Mouse (Mus musculus): ENCODE measurements at regions not wholly inside any gene's neighbourhood (a gene's known extent, or its start where the extent isn't known, plus 50 kb on each side); places are given as distances from the start of the nearest gene placed in this dataset.

DNA sequence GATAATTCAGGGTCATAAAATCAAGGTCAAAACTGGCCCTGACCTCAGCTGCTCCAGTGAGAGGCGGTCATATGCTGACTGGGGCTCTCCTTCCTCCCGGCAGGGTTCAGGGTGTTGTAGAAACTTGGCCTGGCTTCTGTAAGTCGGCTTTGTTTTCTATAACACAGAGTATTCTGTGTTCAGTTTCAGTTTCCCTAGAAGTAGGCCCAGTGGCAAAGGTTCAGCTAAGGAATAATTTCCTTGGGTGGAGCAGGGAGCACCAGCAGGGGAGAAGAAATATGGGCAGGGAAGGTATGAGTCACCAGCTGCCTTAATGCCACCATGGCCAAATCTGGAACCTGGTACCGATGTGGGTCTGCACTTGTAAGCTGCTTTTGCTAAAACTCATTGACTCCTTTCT is 153.5 kb downstream of the Hibadh start:
- Histone ChIP-seq H3K36me3 (ENCODE audit: control insufficient read depth, insufficient read depth) (no peaks in the 10 kb centered on the region), H3K27ac (ENCODE audit: low read length) (no peak overlapping the region), H3K27me3 (replicated peaks; ENCODE audit: control insufficient read depth, insufficient read depth, low read length) (0 out of 2 replicates have a peak, but pooled peaks cover 3% of the 10 kb centered on the region), H3K9ac (replicated peaks; ENCODE audit: low read depth, low read length) (no peak overlapping the region), H3K4me1 (replicated peaks; ENCODE audit: control insufficient read depth, insufficient read depth, low read length) (no peaks in the 10 kb centered on the region), H3K9me3 (ENCODE audit: control insufficient read depth, low read length) (no peaks in the 10 kb centered on the region), H3K4me3 (replicated peaks; ENCODE audit: low read length) (no peak overlapping the region), H3K4me2 (ENCODE audit: low read length) (no peak overlapping the region)
- no peak for ATAC-seq
- 79% methylated on average over 4 of the region's 4 CpGs for WGBS

DNA sequence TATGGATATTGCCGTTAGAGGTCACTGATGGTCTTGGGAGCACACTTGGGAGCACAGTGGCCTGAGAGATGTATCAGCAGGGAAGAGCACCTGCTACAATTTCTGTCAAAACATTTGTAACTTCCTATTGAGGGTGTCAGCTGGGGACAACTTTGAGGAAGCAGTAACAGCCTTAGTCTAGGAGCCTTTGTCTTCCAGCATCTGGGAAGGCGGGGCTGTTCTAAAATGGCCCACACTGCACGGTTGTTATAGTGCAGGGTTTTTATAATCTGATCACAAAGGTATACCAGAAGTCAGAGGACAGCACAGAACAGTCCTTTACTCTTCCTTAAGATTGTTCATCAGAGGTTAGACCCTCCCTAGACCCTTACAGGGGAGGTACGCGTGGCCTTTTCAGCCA is 152.3 kb downstream of the Hibadh start:
- H3K27ac ChIP-seq (ENCODE audit: low read length), result no peak overlapping the region
- 0 out of 2 replicates have a peak, but pooled peaks cover 3% of the 10 kb centered on the region for H3K27me3 ChIP-seq (replicated peaks; ENCODE audit: control insufficient read depth, insufficient read depth, low read length)
- H3K4me1 ChIP-seq (replicated peaks; ENCODE audit: control insufficient read depth, insufficient read depth, low read length), result no peaks in the 10 kb centered on the region
- no peak overlapping the region for H3K9ac ChIP-seq (replicated peaks; ENCODE audit: low read depth, low read length)
- ATAC-seq, result no peak
- H3K4me3 ChIP-seq (replicated peaks; ENCODE audit: low read length), result no peak overlapping the region
- 89% methylated on average over 5 of the region's 5 CpGs for WGBS
- no peak overlapping the region for H3K4me2 ChIP-seq (ENCODE audit: low read length)
- no peaks in the 10 kb centered on the region for H3K9me3 ChIP-seq (ENCODE audit: control insufficient read depth, low read length)
- no peaks in the 10 kb centered on the region for H3K36me3 ChIP-seq (ENCODE audit: control insufficient read depth, insufficient read depth)

DNA sequence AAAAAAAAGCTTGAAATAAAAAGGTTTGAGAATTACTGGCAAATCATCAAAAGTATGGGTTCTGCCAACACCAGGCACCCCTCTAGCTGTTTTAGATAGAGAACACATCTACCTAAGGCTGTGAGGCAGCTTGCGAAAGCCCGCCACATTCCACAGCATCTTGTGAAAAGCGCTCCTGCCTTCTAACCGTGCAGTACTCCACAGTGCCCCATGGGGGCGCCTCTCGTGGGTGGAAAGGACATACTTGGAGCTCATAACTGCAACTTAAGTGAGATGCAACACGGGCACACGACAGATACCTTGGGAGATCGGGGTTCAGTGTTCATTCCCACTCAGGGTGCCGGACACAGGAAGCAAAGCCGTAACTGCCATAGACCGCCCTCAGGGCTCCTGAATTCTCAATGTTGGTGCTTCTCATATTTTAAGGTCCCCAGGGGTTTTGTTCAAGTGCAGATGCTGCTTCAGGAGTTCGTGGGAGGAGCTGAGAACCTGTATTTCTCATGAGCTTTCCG is 149.9 kb downstream of the Hibadh start:
- H3K36me3 ChIP-seq (ENCODE audit: control insufficient read depth, insufficient read depth), result no peaks in the 10 kb centered on the region
- no peaks in the 10 kb centered on the region for H3K4me1 ChIP-seq (replicated peaks; ENCODE audit: control insufficient read depth, insufficient read depth, low read length)
- 0 out of 2 replicates have a peak, but pooled peaks cover 3% of the 10 kb centered on the region for H3K27me3 ChIP-seq (replicated peaks; ENCODE audit: control insufficient read depth, insufficient read depth, low read length)
- no peaks in the 10 kb centered on the region for H3K9me3 ChIP-seq (ENCODE audit: control insufficient read depth, low read length)
- H3K27ac ChIP-seq (ENCODE audit: low read length), result no peak overlapping the region
- WGBS, result 80% methylated on average over 14 of the region's 14 CpGs
- H3K4me3 ChIP-seq (replicated peaks; ENCODE audit: low read length), result no peak overlapping the region
- ATAC-seq, result no peak
- no peak overlapping the region for H3K4me2 ChIP-seq (ENCODE audit: low read length)
- no peak overlapping the region for H3K9ac ChIP-seq (replicated peaks; ENCODE audit: low read depth, low read length)

DNA sequence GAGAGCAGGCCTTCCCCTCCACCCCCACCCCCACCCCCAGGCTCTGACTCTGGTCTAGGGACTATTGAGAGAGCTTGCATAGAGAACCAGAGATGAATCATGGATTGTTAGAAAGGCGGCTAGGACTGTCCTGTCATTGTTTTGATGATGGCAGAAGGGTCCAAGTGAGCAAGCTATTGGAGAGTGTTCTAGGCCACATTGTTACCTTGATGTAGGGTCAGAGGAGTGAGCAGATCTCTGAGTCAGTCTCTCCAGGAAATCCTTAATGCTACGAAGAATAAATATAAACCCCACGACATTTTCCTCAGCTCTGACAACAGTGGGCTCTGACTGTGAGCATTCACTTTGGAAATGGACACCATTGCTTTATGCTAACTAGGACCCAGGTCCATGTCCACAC is 144.9 kb downstream of the Hibadh start:
- Histone ChIP-seq H3K36me3 (ENCODE audit: control insufficient read depth, insufficient read depth) (no peaks in the 10 kb centered on the region), H3K4me2 (ENCODE audit: low read length) (no peak overlapping the region), H3K9me3 (ENCODE audit: control insufficient read depth, low read length) (no peaks in the 10 kb centered on the region), H3K9ac (replicated peaks; ENCODE audit: low read depth, low read length) (no peak overlapping the region), H3K27me3 (replicated peaks; ENCODE audit: control insufficient read depth, insufficient read depth, low read length) (no peaks in the 10 kb centered on the region), H3K4me1 (replicated peaks; ENCODE audit: control insufficient read depth, insufficient read depth, low read length) (no peaks in the 10 kb centered on the region), H3K27ac (ENCODE audit: low read length) (no peak overlapping the region), H3K4me3 (replicated peaks; ENCODE audit: low read length) (no peak overlapping the region)
- no peak for ATAC-seq
- WGBS, result 91% methylated on average over 3 of the region's 3 CpGs

DNA sequence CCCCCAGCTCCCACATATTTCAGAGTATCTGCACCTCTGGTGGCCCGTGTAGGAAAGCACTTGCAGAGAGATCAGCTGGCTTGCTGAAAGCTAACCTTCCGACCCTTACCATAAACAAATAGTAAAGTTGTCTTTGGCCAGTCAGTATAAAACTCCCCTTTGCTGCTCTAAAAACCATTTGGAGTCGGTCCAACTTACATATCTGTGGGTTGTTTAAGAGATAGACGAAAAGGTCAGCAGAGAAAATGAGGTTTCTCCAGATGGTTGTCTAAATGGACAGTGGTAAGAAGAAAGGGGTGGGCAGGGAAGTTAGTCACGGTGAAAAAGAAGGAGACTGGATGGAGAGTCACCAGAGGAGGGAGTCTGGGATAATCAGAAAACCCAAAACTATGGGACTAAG is 144.3 kb downstream of the Hibadh start:
- H3K9ac ChIP-seq (replicated peaks; ENCODE audit: low read depth, low read length), result no peak overlapping the region
- H3K36me3 ChIP-seq (ENCODE audit: control insufficient read depth, insufficient read depth), result no peaks in the 10 kb centered on the region
- no peak overlapping the region for H3K4me2 ChIP-seq (ENCODE audit: low read length)
- no peak overlapping the region for H3K27ac ChIP-seq (ENCODE audit: low read length)
- 82% methylated on average over 5 of the region's 5 CpGs for WGBS
- H3K27me3 ChIP-seq (replicated peaks; ENCODE audit: control insufficient read depth, insufficient read depth, low read length), result no peaks in the 10 kb centered on the region
- H3K4me3 ChIP-seq (replicated peaks; ENCODE audit: low read length), result no peak overlapping the region
- H3K4me1 ChIP-seq (replicated peaks; ENCODE audit: control insufficient read depth, insufficient read depth, low read length), result no peaks in the 10 kb centered on the region
- H3K9me3 ChIP-seq (ENCODE audit: control insufficient read depth, low read length), result no peaks in the 10 kb centered on the region
- ATAC-seq, result no peak
